Mouse (Mus musculus) limb, embryonic 13.5 days (tissue): ENCODE data around the gene Ppp5c. TPM values are rescaled to one million over a fixed set of nuclear protein-coding genes. Genes with fewer than 3 reads are reported as not detected.
"Not testable (repeated sequence)": the region's sequence is repeated elsewhere in the genome, so short reads cannot be mapped to it uniquely, and the experiment has no call there.

ENCODE experiments used
- ATAC-seq: fragments of 200-750 bp; cut with Nextera tagmentation; 2 replicates; pipeline ENCODE4 v1.8.0; 2017; ENCODE audit warnings: low read depth, moderate number of reproducible peaks, moderate TSS enrichment; ENCODE audit not compliant: low FRiP score
- H3K27ac ChIP-seq: fragments of 300-500 bp; sonication (generic); 2 replicates; pipeline ENCODE4 v1.5.1; 2015; ENCODE audit warnings: inconsistent platforms, mild to moderate bottlenecking, moderate library complexity
- H3K27me3 ChIP-seq: fragments of 300-500 bp; sonication (generic); 2 replicates; pipeline ENCODE4 v1.6.1; 2015; ENCODE audit warnings: mild to moderate bottlenecking, inconsistent platforms
- H3K36me3 ChIP-seq: fragments of 300-500 bp; sonication (generic); 2 replicates; pipeline ENCODE4 v1.6.1; 2015; ENCODE audit warnings: inconsistent platforms, mild to moderate bottlenecking, moderate library complexity
- H3K4me1 ChIP-seq: fragments of 300-500 bp; sonication (generic); 2 replicates; pipeline ENCODE4 v1.6.1; 2015; ENCODE audit warnings: inconsistent platforms
- H3K4me2 ChIP-seq: fragments of 300-500 bp; sonication (generic); replicated peaks from 2 replicates; pipeline ENCODE4 v1.6.1; 2015; ENCODE audit warnings: inconsistent platforms, mild to moderate bottlenecking, moderate library complexity
- H3K4me3 ChIP-seq: fragments of 300-500 bp; sonication (generic); 2 replicates; pipeline ENCODE4 v1.5.1; 2015; ENCODE audit warnings: moderate library complexity, mild to moderate bottlenecking, inconsistent platforms
- H3K9ac ChIP-seq: fragments of 300-500 bp; sonication (generic); 2 replicates; pipeline ENCODE4 v1.6.1; 2015; ENCODE audit warnings: mild to moderate bottlenecking, inconsistent platforms
- H3K9me3 ChIP-seq: fragments of 300-500 bp; sonication (generic); 2 replicates; pipeline ENCODE4 v1.6.1; 2016; ENCODE audit warnings: inconsistent platforms
- WGBS: fragments of 180-500 bp; shearing (Covaris S2); methylation state at CpG from one replicate; pipeline ENCODE4 v1.1.7; 2015; 5-methylcytosine and 5-hydroxymethylcytosine counted together
- polyA plus RNA-seq: library from polyadenylated mRNA; unstranded; fragments of >200 nt; fragmentation: Nextera tagmentation; extraction: Ambion mirVana; gene quantifications from 2 replicates; pipeline ENCODE4 v1.2.1, GENCODE M21; 2015

Ppp5c gene
- polyA plus RNA-seq, result 115 and 118 TPM in 2 replicates

- peak within 1 kb of the TSS; percentile 85 for H3K27ac ChIP-seq
These were observed at the start of gene Ppp5c for GRCm38 (mm10) chr7:17027588-17028343. Gene Ppp5c (minus strand): TSS chr7:17027924.

GRCm38 (mm10) chr7:17076542-17076941, 48.8 kb upstream of the Ppp5c start:
- H3K9ac ChIP-seq, result no peak overlapping the region
- H3K4me3 ChIP-seq, result no peak overlapping the region
- no peaks in the 10 kb centered on the region for H3K4me1 ChIP-seq
- no peaks in the 10 kb centered on the region for H3K36me3 ChIP-seq
- no peaks in the 10 kb centered on the region for H3K9me3 ChIP-seq
- ATAC-seq, result no peak
- H3K27me3 ChIP-seq, result no peaks in the 10 kb centered on the region
- no peak overlapping the region for H3K27ac ChIP-seq
- WGBS, result 94% methylated on average over 1 of the region's 1 CpGs
- H3K4me2 ChIP-seq, result no peak overlapping the region

More at GRCm38 (mm10) chr7:17027588-17028343, at the start of gene Ppp5c:
- peak within 1 kb of the TSS; percentile 87 for H3K9ac ChIP-seq
- H3K27me3 ChIP-seq, result no peaks in the 10 kb centered on the region
- H3K36me3 ChIP-seq, result peaks cover 38% of the 10 kb centered on the region
- H3K4me1 ChIP-seq, result peaks cover 36% of the 10 kb centered on the region
- peak within 1 kb of the TSS; percentile 84 for H3K4me2 ChIP-seq
- no peaks in the 10 kb centered on the region for H3K9me3 ChIP-seq
- H3K4me3 ChIP-seq, result peak within 1 kb of the TSS; percentile 88
- under 1% methylated on average over 57 of the region's 58 CpGs for WGBS
- ATAC-seq, result peak; percentile 85

GRCm38 (mm10) chr7:17073904-17074615, 46.3 kb upstream of the Ppp5c start, which contains the start of gene Psg16:
Gene Psg16 (plus strand): TSS chr7:17074040.
- peak; percentile 77; the same call in 1 of the 2 replicates for ATAC-seq
- no peaks in the 10 kb centered on the region for H3K36me3 ChIP-seq

GRCm38 (mm10) chr7:17073513-17073903, 45.8 kb upstream of the Ppp5c start:
- 56% methylated on average over 5 of the region's 5 CpGs for WGBS
- no peak overlapping the region for H3K27ac ChIP-seq
- ATAC-seq, result no peak
- H3K4me2 ChIP-seq, result no peak overlapping the region
- no peaks in the 10 kb centered on the region for H3K4me1 ChIP-seq
- H3K36me3 ChIP-seq, result no peaks in the 10 kb centered on the region
- H3K4me3 ChIP-seq, result no peak overlapping the region
- H3K9ac ChIP-seq, result no peak overlapping the region
- no peaks in the 10 kb centered on the region for H3K27me3 ChIP-seq
- H3K9me3 ChIP-seq, result no peaks in the 10 kb centered on the region

More at GRCm38 (mm10) chr7:17073904-17074615, 46.3 kb upstream of the Ppp5c start, which contains the start of gene Psg16:
- Histone ChIP-seq H3K27ac (no peak within 1 kb of the TSS), H3K9me3 (no peaks in the 10 kb centered on the region), H3K4me3 (no peak within 1 kb of the TSS), H3K27me3 (no peaks in the 10 kb centered on the region), H3K4me2 (no peak within 1 kb of the TSS), H3K4me1 (no peaks in the 10 kb centered on the region), H3K9ac (no peak within 1 kb of the TSS)
- 65% methylated on average over 23 of the region's 23 CpGs for WGBS

- 67% methylated on average over 5 of the region's 5 CpGs for WGBS
- not testable (repeated sequence) for H3K27ac ChIP-seq, H3K9ac ChIP-seq, H3K4me3 ChIP-seq, H3K4me2 ChIP-seq, H3K4me1 ChIP-seq, H3K27me3 ChIP-seq, ATAC-seq, H3K9me3 ChIP-seq, H3K36me3 ChIP-seq
These were observed 39.9 kb upstream of the Ppp5c start for GRCm38 (mm10) chr7:17067651-17068050.

GRCm38 (mm10) chr7:17067000-17067399, 39.3 kb upstream of the Ppp5c start:
- Histone ChIP-seq H3K27me3 (no peaks in the 10 kb centered on the region), H3K9me3 (no peaks in the 10 kb centered on the region), H3K4me2 (no peak overlapping the region), H3K4me3 (no peak overlapping the region), H3K9ac (no peak overlapping the region), H3K36me3 (no peaks in the 10 kb centered on the region), H3K27ac (no peak overlapping the region), H3K4me1 (peaks cover 6% of the 10 kb centered on the region)
- no peak for ATAC-seq

GRCm38 (mm10) chr7:17066412-17066811, 38.7 kb upstream of the Ppp5c start:
- WGBS, result 7% methylated on average over 2 of the region's 2 CpGs
- no peak overlapping the region for H3K4me3 ChIP-seq
- no peaks in the 10 kb centered on the region for H3K27me3 ChIP-seq
- ATAC-seq, result 0 out of 2 replicates have a peak, but pooled peaks have one; percentile 16
- no peak overlapping the region for H3K9ac ChIP-seq
- peaks cover 11% of the 10 kb centered on the region for H3K4me1 ChIP-seq
- H3K4me2 ChIP-seq, result no peak overlapping the region
- H3K27ac ChIP-seq, result no peak overlapping the region
- no peaks in the 10 kb centered on the region for H3K9me3 ChIP-seq
- no peaks in the 10 kb centered on the region for H3K36me3 ChIP-seq

GRCm38 (mm10) chr7:17065620-17066019, 37.9 kb upstream of the Ppp5c start:
- H3K4me2 ChIP-seq, result no peak overlapping the region
- H3K9me3 ChIP-seq, result no peaks in the 10 kb centered on the region
- ATAC-seq, result no peak
- H3K36me3 ChIP-seq, result no peaks in the 10 kb centered on the region
- no peak overlapping the region for H3K9ac ChIP-seq
- peaks cover 19% of the 10 kb centered on the region for H3K4me1 ChIP-seq
- 83% methylated on average over 9 of the region's 9 CpGs for WGBS
- no peaks in the 10 kb centered on the region for H3K27me3 ChIP-seq
- no peak overlapping the region for H3K4me3 ChIP-seq
- H3K27ac ChIP-seq, result no peak overlapping the region

GRCm38 (mm10) chr7:17062845-17063244, 35.1 kb upstream of the Ppp5c start:
- 18% methylated on average over 11 of the region's 11 CpGs for WGBS
- Histone ChIP-seq H3K9me3 (no peaks in the 10 kb centered on the region), H3K4me1 (peaks cover 46% of the 10 kb centered on the region), H3K4me3 (peak overlapping the region; percentile 61), H3K27ac (peak overlapping the region; percentile 33; the same call in 1 of the 2 replicates), H3K36me3 (no peaks in the 10 kb centered on the region), H3K9ac (peak overlapping the region; percentile 50), H3K4me2 (peak overlapping the region; percentile 77), H3K27me3 (no peaks in the 10 kb centered on the region)
- peak; percentile 5; the same call in 1 of the 2 replicates for ATAC-seq

DNA sequence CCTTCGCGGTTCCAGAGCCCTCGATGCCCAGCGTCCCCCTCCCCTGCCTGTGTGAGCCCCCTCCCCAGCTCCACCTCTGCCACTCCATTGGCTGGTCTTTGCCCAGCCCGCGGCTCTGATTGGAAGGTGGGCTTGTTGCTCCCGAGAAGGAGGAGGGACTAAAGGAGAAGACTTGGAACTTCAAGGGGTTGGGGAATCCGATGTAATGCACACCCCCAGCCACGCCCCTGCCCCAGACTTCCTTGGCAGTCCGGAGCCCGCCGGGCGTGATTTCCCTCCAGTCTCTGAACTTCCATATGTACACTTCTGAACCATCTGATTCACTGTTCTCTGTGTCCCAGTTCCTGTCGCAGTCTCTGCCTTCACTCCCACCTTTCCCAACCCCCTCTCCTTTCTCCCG, 34.7 kb upstream of the Ppp5c start, which contains the start of gene Hif3a:
TSS of gene Hif3a (minus strand) at position 39 of the 400 bp plus-strand sequence.
- H3K4me2 ChIP-seq, result peak within 1 kb of the TSS; percentile 77
- WGBS, result under 1% methylated on average over 15 of the region's 15 CpGs
- H3K9me3 ChIP-seq, result no peaks in the 10 kb centered on the region
- H3K4me1 ChIP-seq, result peaks cover 51% of the 10 kb centered on the region
- peak within 1 kb of the TSS; percentile 61 for H3K4me3 ChIP-seq
- H3K36me3 ChIP-seq, result no peaks in the 10 kb centered on the region
- H3K27ac ChIP-seq, result peak within 1 kb of the TSS; percentile 40; the same call in 1 of the 2 replicates
- no peaks in the 10 kb centered on the region for H3K27me3 ChIP-seq
- peak within 1 kb of the TSS; percentile 76 for H3K9ac ChIP-seq
- ATAC-seq, result peak; percentile 90

DNA sequence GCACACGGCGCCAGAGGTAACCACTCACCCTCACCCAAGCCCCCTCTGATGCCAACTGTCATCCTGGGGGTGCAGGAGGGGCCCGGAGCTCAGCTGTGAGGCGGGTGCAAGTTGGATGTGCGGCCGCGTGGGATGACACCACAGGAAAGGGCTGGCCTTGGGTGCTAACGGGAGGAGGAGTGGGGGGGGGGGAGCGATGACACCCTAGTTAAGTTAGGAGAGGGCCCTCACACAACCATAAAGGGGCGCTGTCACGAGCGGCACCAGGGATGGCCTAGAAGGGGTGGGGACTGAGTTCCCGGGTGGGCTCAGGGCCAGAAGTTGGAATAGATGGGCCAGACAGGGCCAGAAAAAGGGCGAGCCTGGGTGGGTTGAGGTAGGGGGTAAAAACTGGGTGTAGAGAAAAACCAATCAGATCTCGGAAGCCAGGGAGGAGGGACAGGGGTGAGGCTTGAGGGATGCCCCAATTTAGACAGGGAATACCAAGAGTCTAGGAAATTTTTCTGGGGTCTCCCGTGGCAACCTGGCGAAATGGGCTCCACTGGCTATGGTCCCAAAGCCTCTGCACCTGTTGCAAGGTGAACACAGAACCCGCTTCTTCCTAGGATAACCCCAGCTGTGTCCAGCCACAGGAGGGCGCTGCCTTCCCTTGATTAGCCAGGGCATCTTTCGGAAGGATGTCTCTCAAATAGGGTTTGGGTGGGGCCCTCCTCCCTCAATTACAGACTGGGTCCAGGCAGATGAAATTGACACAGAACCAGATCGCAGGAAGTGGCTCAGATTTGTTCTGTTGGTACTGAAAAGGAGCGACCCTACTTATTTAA, 33.3 kb upstream of the Ppp5c start:
- Histone ChIP-seq H3K9me3 (no peaks in the 10 kb centered on the region), H3K4me3 (peak overlapping the region; percentile 61), H3K4me1 (peaks cover 65% of the 10 kb centered on the region), H3K27me3 (no peaks in the 10 kb centered on the region), H3K9ac (peak overlapping the region; percentile 76), H3K36me3 (no peaks in the 10 kb centered on the region), H3K4me2 (peak overlapping the region; percentile 77), H3K27ac (peak overlapping the region; percentile 95; the same call in 1 of the 2 replicates)
- WGBS, result 82% methylated on average over 22 of the region's 22 CpGs
- ATAC-seq, result no peak
